Mouse (Mus musculus) adrenal gland, postnatal 36 days (tissue): Measurements from ENCODE around the gene Ano7. TPM values are rescaled to one million over a fixed set of nuclear protein-coding genes. Genes with fewer than 3 reads are reported as not detected.
"Not testable (repeated sequence)": the region's sequence is repeated elsewhere in the genome, so short reads cannot be mapped to it uniquely, and the experiment has no call there.

Experiments used
- DNase-seq, 2 experiments: peaks; one replicate each; pipeline ENCODE4 v3.0.0; 2021; ENCODE audit warnings: mixed read lengths in 1 of 2
- microRNA-seq: library from miRNA; unstranded; fragments of <30 nt; microRNA quantifications from one replicate; pipeline ENCODE4 v1.2.0, GENCODE M21; 2021
- total RNA-seq, 2 experiments: library from RNA; stranded (reverse); gene quantifications; 2 replicates each; pipeline ENCODE4 v1.2.3; 2021

Ano7 gene
- total RNA-seq, 2 experiments from 2014 or later: not detected

GRCm38 (mm10) chr1:93445822-93446162 lies 72.1 kb downstream of the Ano7 start:
- DNase-seq: no peak

- not testable (repeated sequence) for DNase-seq
Observed at GRCm38 (mm10) chr1:93450118-93450517, 76.4 kb downstream of the Ano7 start.

GRCm38 (mm10) chr1:93453721-93454255 lies 80.1 kb downstream of the Ano7 start:
- DNase-seq: peak; percentile 34 to 47

Small RNA genes lying within 50 kb of the gene (microRNA-seq; reads per million reads assigned to microRNA genes)
- gene Mir6345 (not detected), gene Mir6902 (not detected)

Other genes with a start within 250 kb of the Ano7 start
- not detected for gene Agxt, start 238.7 kb upstream of the Ano7 start, total RNA-seq
- not detected for gene 2310007B03Rik, start 213.0 kb upstream of the Ano7 start, total RNA-seq
- gene Crocc2, start 205.2 kb upstream of the Ano7 start, total RNA-seq: under 1 TPM in 1 of 2 experiments, not detected in 1; 0.03 TPM
- gene Sned1, start 138.1 kb upstream of the Ano7 start, total RNA-seq: 10 to 100 TPM; 15.5 to 18.3 TPM
- gene Mterf4, start 68.0 kb upstream of the Ano7 start, total RNA-seq: 10 to 100 TPM; 23.0 to 24.9 TPM
- gene Ppp1r7, start 31.1 kb upstream of the Ano7 start, total RNA-seq: 10 to 100 TPM; 31.8 to 32.5 TPM
- gene Pask, start 30.4 kb upstream of the Ano7 start, total RNA-seq: 1 to 10 TPM; 3.3 to 3.7 TPM
- gene Hdlbp, start 104.9 kb downstream of the Ano7 start, total RNA-seq: 100 to 1,000 TPM; 374 to 400 TPM
- gene Farp2, start 138.1 kb downstream of the Ano7 start, total RNA-seq: 10 to 100 TPM; 19.1 to 23.5 TPM